Mouse (Mus musculus): ENCODE results near the gene Sap30bp.

- TF ChIP-seq CTCF (IDR thresholded peaks at IDR 0.05) (no peak), POLR2A (IDR thresholded peaks at IDR 0.05; ENCODE audit: insufficient read depth, low read depth, low read length) (no peak)
These were observed 72.8 kb downstream of the Sap30bp start for GRCm38 (mm10) chr11:116005701-116006419.
